21 mouse cellular contexts compared by ENCODE assay signal in genomic region chr7:140974940-140975339, GRCm38 (mm10). TPM values are rescaled to one million over a fixed set of nuclear protein-coding genes. Genes with fewer than 3 reads are reported as not detected.
DNase-seq lines count a peak whose midpoint lies in the region; ATAC-seq and TF ChIP-seq lines count a peak whose summit lies in the region.
"Had no signal": no experiment of that assay in that cellular context is flagged by ENCODE, and none has a peak within 500 bp of the region (broad histone marks: within the 10 kb centered on the region; RNA-seq: fewer than 3 reads in every experiment).

No protein-coding gene starts in this region.

- 13% methylated on average over 9 of the region's 9 CpGs for WGBS in heart, embryonic 12.5 days
- 15% methylated on average over 9 of the region's 9 CpGs for WGBS in lung, postnatal 0 days
- 23% methylated on average over 9 of the region's 9 CpGs for WGBS in lung, adult 2 months
- WGBS in stomach, postnatal 0 days: 25% methylated on average over 9 of the region's 9 CpGs

- no peak overlapping the region for H3K27ac ChIP-seq in heart, embryonic 12.5 days (ENCODE audit: poor library complexity, severe bottlenecking)
- H3K27ac ChIP-seq in lung, postnatal 0 days (ENCODE audit: low read length): peak overlapping the region; percentile 71
- H3K27ac ChIP-seq in embryonic fibroblast, embryonic 13.5 days (ENCODE audit: insufficient read depth, low read length): 0 out of 2 replicates have a peak overlapping the region, but pooled peaks have one; percentile 43
- H3K27ac ChIP-seq in stomach, postnatal 0 days (replicated peaks): peak overlapping the region; percentile 50
- H3K27ac ChIP-seq: heart, embryonic 10.5 days; hindbrain, embryonic 12.5 days; layer of hippocampus, adult 2 months; macrophage; neural tube, embryonic 13.5 days had no signal

- peaks cover 11% of the 10 kb centered on the region for H3K4me1 ChIP-seq in heart, embryonic 12.5 days (replicated peaks)
- peaks cover 5% of the 10 kb centered on the region; the same call in 1 of the 2 replicates for H3K4me1 ChIP-seq in lung, postnatal 0 days (ENCODE audit: insufficient read depth, low read depth, low read length)
- H3K4me1 ChIP-seq in lung, adult 2 months (ENCODE audit: control insufficient read depth, insufficient read depth, low read length): peaks cover 9% of the 10 kb centered on the region
- peaks cover 17% of the 10 kb centered on the region for H3K4me1 ChIP-seq in embryonic fibroblast, embryonic 13.5 days (ENCODE audit: control insufficient read depth, insufficient read depth, low read length)
- H3K4me1 ChIP-seq in stomach, postnatal 0 days (replicated peaks; ENCODE audit: control insufficient read depth, insufficient read depth): peaks cover 10% of the 10 kb centered on the region
- H3K4me1 ChIP-seq: hindbrain, embryonic 12.5 days had no signal

- H3K27me3 ChIP-seq in heart, embryonic 12.5 days (replicated peaks): peaks cover 21% of the 10 kb centered on the region
- no peaks in the 10 kb centered on the region for H3K27me3 ChIP-seq in lung, postnatal 0 days (replicated peaks; ENCODE audit: insufficient read depth, low read length)
- no peaks in the 10 kb centered on the region for H3K27me3 ChIP-seq in stomach, postnatal 0 days (ENCODE audit: control insufficient read depth, insufficient read depth, low read length)

- no peak for ATAC-seq in heart, embryonic 12.5 days (ENCODE audit: insufficient number of reproducible peaks, low FRiP score)
- no peak for ATAC-seq in lung, postnatal 0 days
- ATAC-seq in stomach, postnatal 0 days (ENCODE audit: low FRiP score, low TSS enrichment): no peak
- ATAC-seq: forebrain, postnatal 0 days had no signal

- TF ChIP-seq EP300 in lung, postnatal 0 days (IDR thresholded peaks at IDR 0.05): no peak
- TF ChIP-seq EP300 in stomach, postnatal 0 days (optimal IDR thresholded peaks at IDR 0.05): no peak

- no peak for TF ChIP-seq CTCF in lung, postnatal 0 days (IDR thresholded peaks at IDR 0.05)
- no peak for TF ChIP-seq CTCF in lung, adult 2 months (IDR thresholded peaks at IDR 0.05; ENCODE audit: insufficient read depth, low read length)
- TF ChIP-seq CTCF in embryonic fibroblast, embryonic 13.5 days (IDR thresholded peaks at IDR 0.05; ENCODE audit: borderline replicate concordance, insufficient read depth, low read length): no peak
- TF ChIP-seq CTCF in stomach, postnatal 0 days (IDR thresholded peaks at IDR 0.05; ENCODE audit: low read depth): no peak

- no peak for TF ChIP-seq POLR2A in lung, adult 2 months (IDR thresholded peaks at IDR 0.05; ENCODE audit: borderline replicate concordance, extremely low read depth, low read depth, low read length)
- no peak for TF ChIP-seq POLR2A in embryonic fibroblast, embryonic 13.5 days (IDR thresholded peaks at IDR 0.05; ENCODE audit: low read depth, low read length)

- H3K36me3 ChIP-seq in heart, embryonic 12.5 days: no peaks in the 10 kb centered on the region
- no peaks in the 10 kb centered on the region for H3K36me3 ChIP-seq in lung, postnatal 0 days (ENCODE audit: insufficient read depth, low read length)
- no peaks in the 10 kb centered on the region for H3K36me3 ChIP-seq in stomach, postnatal 0 days (ENCODE audit: control insufficient read depth, insufficient read depth, low read length)
- H3K36me3 ChIP-seq: heart, embryonic 10.5 days; hindbrain, embryonic 12.5 days; neural tube, embryonic 13.5 days had no signal

- H3K4me2 ChIP-seq in heart, embryonic 12.5 days: no peak overlapping the region
- H3K4me2 ChIP-seq in lung, postnatal 0 days (replicated peaks; ENCODE audit: low read depth, low read length): no peak overlapping the region
- H3K4me2 ChIP-seq in stomach, postnatal 0 days (replicated peaks; ENCODE audit: low read depth): no peak overlapping the region
- H3K4me2 ChIP-seq: hindbrain, embryonic 12.5 days; neural tube, embryonic 13.5 days had no signal

- no peak overlapping the region for H3K4me3 ChIP-seq in heart, embryonic 12.5 days
- H3K4me3 ChIP-seq in lung, postnatal 0 days (ENCODE audit: low read depth, low read length): no peak overlapping the region
- H3K4me3 ChIP-seq in lung, adult 2 months (replicated peaks; ENCODE audit: extremely low read depth, low read depth, low read length): no peak overlapping the region
- H3K4me3 ChIP-seq in embryonic fibroblast, embryonic 13.5 days (ENCODE audit: insufficient read depth, low read length): no peak overlapping the region
- H3K4me3 ChIP-seq in stomach, postnatal 0 days (ENCODE audit: low read depth, low read length): no peak overlapping the region
- H3K4me3 ChIP-seq: heart, embryonic 10.5 days; hindbrain, embryonic 12.5 days; layer of hippocampus, adult 2 months; neural tube, embryonic 13.5 days had no signal

- peak; percentile 84 for DNase-seq in heart, adult 11 months
- DNase-seq in lung, postnatal 0 days (ENCODE audit: low spot score): no peak
- DNase-seq in lung, adult 2 months: no peak
- DNase-seq in stomach, postnatal 0 days (ENCODE audit: low spot score): no peak
- DNase-seq in right cerebral cortex, postnatal 25 days: no peak
- no peak for DNase-seq in right cerebral cortex, postnatal 4 days
- DNase-seq: adrenal gland, adult 8-10 months; cerebellum, adult 2 months; embryo, embryonic 11 days; forebrain, postnatal 0 days; kidney, adult 8-10 months; lung, adult 18-20 months; thymus, postnatal 14 days had no signal

- H3K9ac ChIP-seq in heart, embryonic 12.5 days: no peak overlapping the region
- H3K9ac ChIP-seq in lung, postnatal 0 days (replicated peaks; ENCODE audit: low read depth): no peak overlapping the region
- no peak overlapping the region for H3K9ac ChIP-seq in stomach, postnatal 0 days (ENCODE audit: low read length)
- H3K9ac ChIP-seq: forebrain, postnatal 0 days; hindbrain, embryonic 12.5 days; neural tube, embryonic 13.5 days had no signal

- H3K9me3 ChIP-seq in heart, embryonic 12.5 days (replicated peaks): no peaks in the 10 kb centered on the region
- no peaks in the 10 kb centered on the region for H3K9me3 ChIP-seq in lung, postnatal 0 days (ENCODE audit: low read length)
- H3K9me3 ChIP-seq in stomach, postnatal 0 days (ENCODE audit: control insufficient read depth, low read length): no peaks in the 10 kb centered on the region
- H3K9me3 ChIP-seq: heart, embryonic 10.5 days; hindbrain, embryonic 12.5 days; neural tube, embryonic 13.5 days had no signal

RNA-seq across cellular contexts. Expression of gene Ifitm1, which starts 7.9 kb away (rescaled TPM):
- polyA plus RNA-seq in heart, embryonic 12.5 days (2016; fragmentation: Nextera tagmentation; extraction: Ambion mirVana): 3.0 and 3.1 TPM in 2 replicates
- 402 and 510 TPM in 2 replicates for polyA plus RNA-seq in lung, postnatal 0 days (2015; fragmentation: Nextera tagmentation; extraction: Ambion mirVana)
- polyA plus RNA-seq in lung, adult 2 months (2012; rRNA removed): 227 and 261 TPM in 2 replicates
- polyA plus RNA-seq in embryonic fibroblast, embryonic 13.5 days (2011; ENCODE audit: insufficient read length, low read depth, missing spikeins): 5.1 and 16.5 TPM in 2 replicates
- 162 and 173 TPM in 2 replicates for polyA plus RNA-seq in stomach, postnatal 0 days (2015; fragmentation: Nextera tagmentation; extraction: Ambion mirVana)

RNA-seq across cellular contexts. Expression of gene Ifitm2, which starts 19.2 kb away (rescaled TPM):
- polyA plus RNA-seq in heart, embryonic 12.5 days (2016; fragmentation: Nextera tagmentation; extraction: Ambion mirVana): 442 and 446 TPM in 2 replicates
- polyA plus RNA-seq in lung, postnatal 0 days (2015; fragmentation: Nextera tagmentation; extraction: Ambion mirVana): 1,373 and 1,710 TPM in 2 replicates
- 1,180 and 1,190 TPM in 2 replicates for polyA plus RNA-seq in lung, adult 2 months (2012; rRNA removed)
- 771 and 857 TPM in 2 replicates for polyA plus RNA-seq in embryonic fibroblast, embryonic 13.5 days (2011; ENCODE audit: insufficient read length, low read depth, missing spikeins)
- polyA plus RNA-seq in stomach, postnatal 0 days (2015; fragmentation: Nextera tagmentation; extraction: Ambion mirVana): 932 and 1,048 TPM in 2 replicates

RNA-seq across cellular contexts. Expression of gene Gm45717, which starts 19.2 kb away (rescaled TPM):
- not detected in 2 replicates for polyA plus RNA-seq in heart, embryonic 12.5 days (2016; fragmentation: Nextera tagmentation; extraction: Ambion mirVana)
- 0.31 TPM in 1 of 2 replicates, not detected in the other for polyA plus RNA-seq in lung, postnatal 0 days (2015; fragmentation: Nextera tagmentation; extraction: Ambion mirVana)
- 0.63 TPM in 1 of 2 replicates, not detected in the other for polyA plus RNA-seq in lung, adult 2 months (2012; rRNA removed)
- not detected in 2 replicates for polyA plus RNA-seq in embryonic fibroblast, embryonic 13.5 days (2011; ENCODE audit: insufficient read length, low read depth, missing spikeins)
- polyA plus RNA-seq in stomach, postnatal 0 days (2015; fragmentation: Nextera tagmentation; extraction: Ambion mirVana): 0.32 and 0.71 TPM in 2 replicates
- polyA plus RNA-seq: cerebellum, adult 2 months; forebrain, postnatal 0 days; heart, embryonic 10.5 days; limb, embryonic 14.5 days; macrophage; neural tube, embryonic 13.5 days had no signal

RNA-seq across cellular contexts. Expression of gene Ifitm5, which starts 24.8 kb away (rescaled TPM):
- 1.8 and 2.0 TPM in 2 replicates for polyA plus RNA-seq in heart, embryonic 12.5 days (2016; fragmentation: Nextera tagmentation; extraction: Ambion mirVana)
- 1.6 and 1.8 TPM in 2 replicates for polyA plus RNA-seq in lung, postnatal 0 days (2015; fragmentation: Nextera tagmentation; extraction: Ambion mirVana)
- 3.2 and 5.2 TPM in 2 replicates for polyA plus RNA-seq in lung, adult 2 months (2012; rRNA removed)
- polyA plus RNA-seq in embryonic fibroblast, embryonic 13.5 days (2011; ENCODE audit: insufficient read length, low read depth, missing spikeins): 3.0 TPM in 1 of 2 replicates, not detected in the other
- 0.58 and 0.82 TPM in 2 replicates for polyA plus RNA-seq in stomach, postnatal 0 days (2015; fragmentation: Nextera tagmentation; extraction: Ambion mirVana)
- polyA plus RNA-seq: cerebellum, adult 2 months had no signal

RNA-seq across cellular contexts. Expression of gene Pgghg, which starts 33.7 kb away (rescaled TPM):
- polyA plus RNA-seq in heart, embryonic 12.5 days (2016; fragmentation: Nextera tagmentation; extraction: Ambion mirVana): 13.7 and 13.9 TPM in 2 replicates
- 12.7 and 14.4 TPM in 2 replicates for polyA plus RNA-seq in lung, postnatal 0 days (2015; fragmentation: Nextera tagmentation; extraction: Ambion mirVana)
- 38.1 and 39.3 TPM in 2 replicates for polyA plus RNA-seq in lung, adult 2 months (2012; rRNA removed)
- polyA plus RNA-seq in embryonic fibroblast, embryonic 13.5 days (2011; ENCODE audit: insufficient read length, low read depth, missing spikeins): 14.3 and 19.1 TPM in 2 replicates
- polyA plus RNA-seq in stomach, postnatal 0 days (2015; fragmentation: Nextera tagmentation; extraction: Ambion mirVana): 10.1 and 12.3 TPM in 2 replicates
